Mouse (Mus musculus) granulocyte monocyte progenitor cell, adult 5-6 weeks (primary cell): ENCODE results near the gene Ctsf. TPM values are rescaled to one million over a fixed set of nuclear protein-coding genes. Genes with fewer than 3 reads are reported as not detected.
"Not testable (repeated sequence)": the region's sequence is repeated elsewhere in the genome, so short reads cannot be mapped to it uniquely, and the experiment has no call there.

ENCODE experiments used
- ATAC-seq: replicated peaks from 2 replicates; pipeline ENCODE4 v1.8.0; 2016; ENCODE audit warnings: mild to moderate bottlenecking, moderate TSS enrichment, inconsistent platforms; ENCODE audit not compliant: poor library complexity, severe bottlenecking
- total RNA-seq, 2 experiments: library from RNA; stranded (forward) in 1 of 2; stranded (reverse) in 1 of 2; fragments of 200-712, 200-1000 nt in 1 of 2; fragments of >200 nt in 1 of 2; fragmentation: Nextera tagmentation in 1 of 2; gene quantifications; 2 replicates each; pipeline ENCODE4 v1.2.3; 2014 to 2017

Ctsf gene
- total RNA-seq, 2 experiments from 2014 or later = 1.8 to 2.6 TPM

DNA sequence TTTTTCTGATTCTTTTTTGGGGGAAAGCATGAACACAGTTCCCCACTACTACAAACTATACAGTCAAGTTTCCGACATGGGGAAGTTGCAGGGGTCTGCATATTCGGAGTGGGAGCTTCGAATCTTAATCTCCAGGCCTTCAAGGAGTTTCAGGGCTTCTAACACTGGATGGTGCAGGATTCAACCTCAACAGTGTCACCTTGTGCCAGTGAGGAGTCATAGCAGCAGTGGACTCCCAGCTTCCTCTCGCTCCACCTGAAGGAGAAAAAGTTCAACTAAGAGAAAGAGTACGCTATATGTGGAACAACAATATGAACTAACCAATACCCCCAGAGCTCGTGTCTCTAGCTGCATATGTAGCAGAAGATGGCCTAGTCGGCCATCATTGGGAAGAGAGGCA lies 7.4 kb upstream of the Ctsf start:
- peak; percentile 46; the same call in 1 of the 2 replicates for ATAC-seq

DNA sequence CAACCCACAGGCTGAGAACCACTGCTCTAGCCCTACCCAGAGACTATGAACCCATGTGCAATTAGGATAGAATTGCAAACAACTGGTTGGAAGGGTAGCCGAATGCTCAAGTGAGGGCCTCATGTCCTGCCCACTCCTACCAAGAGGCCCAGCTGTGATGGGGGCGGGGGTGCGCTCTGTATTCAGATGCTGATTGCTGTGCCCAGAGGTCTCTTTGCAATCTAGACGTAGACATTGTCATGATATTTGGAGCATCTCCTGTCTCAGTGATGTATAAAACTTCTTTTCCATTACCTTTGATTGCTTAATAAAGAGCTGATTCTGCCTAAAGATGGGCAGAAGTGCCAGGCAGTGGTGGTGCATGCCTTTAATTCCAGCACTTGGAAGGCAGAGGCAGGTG lies 5.1 kb upstream of the Ctsf start:
- no peak for ATAC-seq

DNA sequence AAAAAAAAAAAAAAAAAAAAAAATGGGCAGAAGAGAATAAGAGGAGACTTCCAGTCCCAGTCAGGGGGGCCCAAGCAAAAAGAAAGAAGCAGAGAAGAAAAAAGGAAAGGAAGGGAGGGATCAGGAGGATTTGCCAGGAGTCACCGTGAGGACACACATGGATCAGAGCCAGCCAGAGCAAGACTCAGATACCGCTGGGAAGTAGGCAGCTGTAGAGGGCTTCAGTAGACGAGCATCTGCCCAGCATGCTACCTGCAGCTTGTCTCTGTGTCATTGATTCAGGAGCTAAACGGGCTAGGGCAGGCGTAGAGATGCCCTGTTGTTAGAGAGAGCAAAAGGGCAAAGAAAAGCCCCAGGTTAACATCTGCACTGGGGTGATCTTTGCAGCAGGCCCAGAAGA lies 4.6 kb upstream of the Ctsf start:
- ATAC-seq = no peak

DNA sequence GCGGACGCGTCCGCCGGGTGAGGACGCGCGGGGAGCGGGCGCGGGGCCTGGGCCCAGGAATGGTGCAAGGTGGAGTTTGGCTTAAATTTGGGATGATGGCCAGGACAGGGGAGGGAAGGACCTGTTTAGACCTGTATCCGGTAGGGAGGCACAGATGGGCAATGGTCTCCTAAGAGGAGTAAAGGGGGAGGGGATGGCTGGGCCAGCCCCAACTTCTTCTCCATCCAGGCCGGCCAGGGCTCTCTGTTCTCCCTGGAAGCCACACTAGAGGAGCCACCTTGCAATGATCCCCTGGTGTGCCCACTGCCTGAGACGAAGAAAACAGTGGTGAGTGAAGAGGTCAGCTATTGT lies 515 bp downstream of the Ctsf start:
- no peak for ATAC-seq

DNA sequence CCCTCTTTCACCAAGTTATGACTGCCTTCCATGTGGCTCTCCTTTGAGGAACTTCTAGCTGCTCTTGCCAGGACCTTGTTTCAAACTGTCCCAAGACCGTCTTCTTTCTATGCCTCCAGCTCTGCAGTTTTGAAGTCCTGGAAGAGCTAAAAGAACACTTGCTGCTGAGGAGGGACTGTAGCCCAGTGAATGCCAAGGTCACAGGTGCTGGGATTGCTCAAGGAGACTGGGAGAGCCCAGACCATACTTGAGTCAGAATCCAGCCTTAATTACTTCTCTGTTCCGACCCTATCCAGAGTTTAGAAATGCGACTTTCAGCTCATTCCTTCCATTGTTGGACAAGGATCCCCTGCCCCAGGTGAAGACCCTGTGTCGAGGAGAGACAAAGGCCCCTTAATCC lies 1.0 kb downstream of the Ctsf start:
- ATAC-seq = no peak

DNA sequence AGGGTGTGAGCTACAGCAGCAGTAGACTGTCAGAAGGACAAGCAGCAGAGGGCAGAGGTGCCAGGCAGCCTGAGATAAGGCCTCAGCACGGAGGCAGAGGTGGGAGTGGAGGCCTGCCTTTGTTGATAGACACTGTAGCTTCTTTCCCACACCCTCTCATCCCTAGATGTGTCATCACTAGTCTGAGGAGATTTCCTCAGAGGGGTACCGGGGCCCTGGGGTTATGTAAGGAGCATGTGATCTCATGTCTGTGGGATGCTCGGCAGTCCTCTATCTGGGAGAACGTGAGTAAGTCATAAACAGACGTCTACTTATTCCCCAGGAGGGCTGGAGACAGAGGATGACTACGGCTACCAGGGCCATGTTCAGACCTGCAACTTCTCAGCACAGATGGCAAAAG lies 4.2 kb downstream of the Ctsf start:
- ATAC-seq = no peak

DNA sequence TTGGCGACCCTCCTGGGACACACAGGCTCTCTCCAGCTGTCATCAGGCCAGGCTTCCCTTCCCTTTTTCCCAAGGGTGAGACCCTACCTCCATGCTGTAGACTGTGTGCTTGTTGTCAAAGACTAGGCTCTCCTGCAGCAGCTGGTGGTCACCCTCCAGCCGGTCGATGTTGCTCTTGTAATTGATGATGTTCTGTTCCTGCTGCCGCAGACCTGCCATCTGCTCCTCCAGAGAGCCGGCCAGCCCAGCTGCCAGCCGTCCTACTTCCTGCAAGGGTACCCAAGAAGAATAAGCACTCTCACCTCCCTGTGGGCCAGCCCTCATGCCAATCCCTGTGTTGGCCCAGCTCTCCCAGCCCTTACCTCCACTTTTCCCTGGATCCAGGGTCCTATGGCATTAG lies 8.1 kb downstream of the Ctsf start:
- ATAC-seq = no peak

DNA sequence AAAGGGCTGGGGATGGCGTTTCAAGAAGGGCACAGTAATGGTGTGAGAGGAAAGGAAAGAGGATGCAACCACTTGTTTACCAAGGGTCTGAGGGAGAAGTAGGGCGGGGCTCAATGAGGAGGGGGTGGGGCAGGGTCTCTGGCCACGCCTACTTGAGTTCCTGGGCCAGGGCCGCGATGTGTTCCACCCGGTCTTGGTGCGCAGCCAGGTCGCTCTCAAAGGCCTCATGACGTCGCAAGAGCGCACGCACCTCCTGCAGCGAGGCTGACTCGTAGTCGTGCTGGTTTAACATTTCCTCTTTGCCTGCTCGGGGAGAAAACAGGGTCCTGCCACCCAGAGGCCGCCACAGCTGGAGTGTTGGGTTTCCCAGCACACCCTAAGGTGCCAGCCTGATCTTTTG lies 10.2 kb downstream of the Ctsf start:
- peak; percentile 66 for ATAC-seq

DNA sequence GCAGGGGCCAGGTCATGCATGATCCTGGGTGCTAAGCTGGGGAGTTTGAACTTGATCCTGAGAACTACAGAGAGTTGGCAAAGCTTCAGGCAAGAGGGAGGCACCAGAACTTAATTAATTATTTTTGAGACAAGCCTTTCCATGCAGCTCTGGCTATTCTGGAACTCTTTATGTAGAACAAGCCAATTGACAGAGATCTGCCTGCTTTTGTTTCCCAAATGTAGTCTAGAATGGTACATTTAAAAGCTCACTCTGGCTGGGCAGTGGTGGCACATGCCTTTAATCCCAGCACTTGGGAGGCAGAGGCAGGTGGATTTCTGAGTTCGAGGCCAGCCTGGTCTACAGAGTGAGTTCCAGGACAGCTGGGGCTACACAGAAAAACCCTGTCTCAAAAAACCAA lies 19.7 kb downstream of the Ctsf start:
- ATAC-seq = not testable (repeated sequence)

DNA sequence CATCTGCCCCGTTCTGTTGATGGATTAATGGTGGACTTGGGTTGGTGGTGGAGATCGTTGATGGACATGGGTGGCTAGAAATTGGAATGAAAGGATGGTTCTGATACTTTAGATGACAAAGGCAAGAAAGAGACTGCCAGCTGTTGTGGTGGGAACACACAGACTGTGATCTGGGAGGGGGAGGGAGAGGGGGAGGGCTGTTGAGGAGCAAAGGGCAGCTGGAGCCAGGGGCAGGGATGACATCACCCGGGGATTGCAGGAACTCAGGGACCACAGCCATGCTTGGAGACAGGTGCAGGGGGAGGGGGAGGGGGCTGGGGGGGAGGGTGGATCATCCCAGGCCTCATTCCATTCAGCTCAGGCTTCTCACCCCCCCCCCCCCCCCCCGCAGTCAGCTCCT lies 21.3 kb downstream of the Ctsf start:
- ATAC-seq = no peak

DNA sequence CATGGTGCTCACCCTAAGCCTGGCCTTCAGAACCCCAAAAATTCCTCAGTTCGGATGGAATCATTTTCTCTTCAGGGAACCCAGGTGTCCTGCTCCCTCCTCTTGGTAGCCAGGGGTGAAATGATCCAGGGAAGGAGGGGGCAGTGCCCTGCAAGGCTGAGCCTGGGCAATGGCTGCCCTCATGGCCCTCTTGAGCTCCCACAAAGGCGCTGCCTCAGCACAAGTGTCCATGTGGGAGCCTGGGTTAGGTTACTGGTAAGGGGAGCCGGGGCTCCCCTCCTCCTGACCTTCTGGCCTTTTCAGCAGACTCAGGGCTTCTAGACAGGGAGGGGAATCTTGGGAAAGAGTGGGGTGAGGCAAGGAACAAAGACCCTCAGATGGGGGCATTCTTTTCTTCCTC lies 21.8 kb downstream of the Ctsf start:
- ATAC-seq = no peak

DNA sequence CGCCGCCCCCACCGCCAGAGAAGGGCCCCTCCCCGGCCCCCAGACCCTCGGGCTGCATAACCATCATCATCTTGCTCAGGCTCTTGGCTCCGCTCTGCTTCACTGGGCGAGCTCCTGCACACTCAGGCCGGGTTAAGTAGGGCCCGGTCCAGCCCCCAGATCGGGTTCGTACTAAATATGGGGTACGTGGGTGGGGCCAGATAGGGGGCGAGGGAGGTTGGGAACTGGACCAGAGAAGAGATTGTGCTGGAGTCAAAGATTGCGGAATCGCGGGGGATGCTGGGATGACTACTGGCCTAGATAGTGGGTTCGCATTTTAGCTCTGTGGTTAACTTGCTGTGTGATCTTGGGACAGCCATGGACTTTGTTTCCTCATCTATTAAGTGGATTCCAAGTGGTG lies 22.9 kb downstream of the Ctsf start, which contains the start of gene Actn3:
Gene Actn3 (minus strand): TSS at position 125 of the 400 bp plus-strand sequence.
- ATAC-seq = peak; percentile 15; the same call in 1 of the 2 replicates

DNA sequence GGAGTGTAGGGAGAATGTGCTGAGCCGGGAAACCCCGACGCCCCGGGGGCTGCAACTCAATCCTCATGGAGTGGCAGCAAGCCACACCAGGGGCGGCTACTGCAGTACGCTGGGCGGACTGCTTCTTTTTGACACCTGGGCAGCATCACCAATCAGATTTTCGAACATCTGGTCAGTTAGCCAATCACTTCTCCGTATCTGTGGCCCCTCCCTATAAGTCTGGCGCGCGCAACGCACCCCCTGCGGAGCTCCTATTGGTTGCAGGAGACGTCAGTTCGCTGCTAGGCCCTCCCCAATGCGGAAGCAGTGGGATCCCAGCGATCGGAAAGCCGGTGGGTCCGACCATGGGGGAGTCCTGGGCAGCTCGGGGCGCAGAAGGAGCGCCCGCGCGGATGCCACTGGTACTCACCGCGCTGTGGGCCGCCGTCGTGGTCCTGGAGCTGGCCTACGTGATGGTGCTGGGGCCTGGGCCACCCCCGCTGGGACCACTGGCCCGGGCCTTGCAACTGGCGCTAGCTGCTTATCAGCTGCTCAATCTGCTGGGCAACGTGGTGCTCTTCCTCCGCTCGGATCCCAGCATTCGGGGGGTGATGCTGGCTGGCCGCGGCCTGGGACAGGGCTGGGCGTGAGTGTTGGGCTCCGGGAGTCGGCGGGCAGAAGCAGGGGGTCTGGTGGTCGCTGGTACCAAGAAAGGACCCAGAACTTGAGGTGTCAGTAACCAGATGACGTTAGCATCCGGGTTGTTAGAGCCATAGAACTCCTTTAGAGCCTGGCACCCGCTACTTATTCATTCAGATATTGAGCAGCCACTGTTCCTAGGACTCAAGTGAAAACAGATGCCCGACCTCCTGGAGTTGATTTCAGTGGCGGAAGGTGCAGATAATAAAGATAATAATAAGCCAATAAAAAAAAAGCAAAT lies 23.7 kb downstream of the Ctsf start, which contains the start of gene Zdhhc24:
Gene Zdhhc24 (plus strand): TSS at position 264 of the 919 bp plus-strand sequence.
- ATAC-seq = peak; percentile 97

DNA sequence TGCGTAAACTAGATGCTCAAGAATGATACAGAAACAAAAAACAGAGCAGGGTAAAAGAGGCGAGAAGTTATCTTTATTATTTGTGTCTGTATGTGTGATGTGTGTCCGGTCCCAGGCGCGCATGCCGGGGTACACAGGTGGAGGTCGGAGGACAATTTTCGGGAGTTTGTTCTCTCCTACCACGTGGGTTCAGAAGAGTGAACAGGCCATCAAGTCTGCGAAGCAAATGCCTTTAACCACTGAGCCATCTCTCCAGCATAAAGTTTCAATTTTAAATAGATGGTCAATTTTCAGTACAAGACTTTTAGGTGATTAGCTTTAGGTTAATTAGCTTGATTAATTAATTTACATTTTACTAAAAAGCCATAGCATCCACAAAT lies 24.4 kb downstream of the Ctsf start:
- ATAC-seq = no peak

DNA sequence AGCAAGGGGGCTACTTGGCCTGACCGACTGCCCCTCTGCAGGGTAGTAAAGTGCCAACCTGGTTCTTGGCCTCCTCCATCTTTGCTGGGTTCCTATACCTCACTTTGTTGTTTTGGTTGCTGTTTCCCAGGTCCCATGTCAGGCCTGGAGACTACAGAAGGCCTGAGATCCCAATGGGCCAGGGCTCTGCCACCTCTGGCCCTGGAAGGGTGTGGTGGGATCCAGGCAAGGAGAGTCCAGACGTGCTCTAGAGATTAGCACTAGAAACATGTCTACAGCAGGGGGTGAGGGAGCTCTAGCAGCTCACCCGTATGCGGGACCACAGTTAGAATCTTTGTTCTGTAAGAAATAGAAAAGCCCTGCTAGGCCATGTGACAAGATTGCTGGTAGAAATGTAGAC lies 29.0 kb downstream of the Ctsf start:
- ATAC-seq = no peak

DNA sequence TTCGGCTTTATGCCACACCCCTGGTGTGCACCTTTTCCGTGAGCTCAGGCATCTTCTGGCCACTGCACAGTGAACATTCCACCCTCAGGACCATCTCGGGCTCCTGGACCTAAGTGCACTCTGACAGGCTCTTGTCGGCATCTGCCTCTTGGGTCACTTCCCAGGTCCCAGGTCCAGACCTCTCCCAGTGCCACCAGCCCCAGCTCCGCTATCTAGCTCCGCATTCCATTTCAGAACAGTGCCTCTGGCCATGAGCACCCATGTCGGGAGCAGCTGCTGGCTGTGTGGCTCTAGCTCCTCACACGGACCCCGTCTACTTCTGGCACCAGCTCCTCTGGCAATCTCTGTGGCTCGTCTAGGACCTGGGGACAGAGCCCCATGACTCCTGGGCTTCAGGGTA lies 34.9 kb downstream of the Ctsf start:
- no peak for ATAC-seq

DNA sequence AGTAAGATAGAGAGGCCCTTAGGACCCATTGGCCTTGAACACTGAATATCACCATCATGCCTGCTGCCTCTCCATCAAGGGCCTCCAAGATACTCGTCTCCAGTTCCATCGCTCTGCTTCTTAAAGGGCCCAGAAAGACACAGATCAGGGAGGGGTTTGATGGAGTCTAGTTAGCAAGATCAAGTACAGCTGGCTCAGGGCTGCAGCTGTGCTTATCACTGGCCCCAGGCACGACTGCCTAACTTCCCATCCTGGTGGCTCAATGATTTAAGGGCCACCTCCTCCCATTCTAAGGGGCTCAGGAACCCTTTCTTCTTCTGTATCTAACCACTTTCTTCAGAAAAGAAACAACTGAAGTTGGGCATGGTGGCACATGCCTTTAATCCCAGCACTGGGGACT lies 36.9 kb downstream of the Ctsf start:
- no peak for ATAC-seq

DNA sequence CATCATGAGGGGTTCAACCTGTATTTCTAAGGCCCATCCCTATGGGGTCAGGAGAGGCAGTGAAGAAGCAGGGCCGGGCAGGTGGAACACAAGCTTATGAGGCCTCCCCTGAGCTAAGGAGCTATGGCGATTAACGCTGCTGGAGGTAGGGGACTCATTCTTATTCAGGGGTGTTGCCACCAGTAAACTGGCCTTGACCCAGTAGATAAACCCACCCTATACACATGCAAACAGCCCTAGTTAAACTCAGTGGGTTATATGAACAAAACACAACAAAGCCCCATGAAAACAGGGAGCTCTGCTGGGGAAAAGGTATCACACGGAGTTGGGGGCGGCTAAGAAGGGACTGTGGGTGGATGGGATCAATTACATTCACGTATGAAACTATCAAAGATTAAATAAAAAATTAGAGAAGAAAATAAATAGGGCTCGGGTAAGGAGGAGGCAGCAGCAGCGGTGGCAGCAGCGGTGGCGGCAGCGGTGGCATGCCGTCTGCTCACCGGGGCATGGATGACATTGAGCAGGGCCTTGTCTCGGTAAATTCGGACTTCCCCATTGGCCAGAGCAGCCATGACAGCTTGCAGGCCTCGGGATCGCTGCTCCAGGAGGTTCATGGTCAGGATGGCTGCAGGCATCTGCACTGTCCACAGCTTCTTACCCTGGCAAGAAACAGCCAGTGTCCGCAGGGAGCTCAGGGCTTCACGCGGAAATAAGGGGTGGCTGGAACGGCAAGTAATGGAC lies 42.0 kb downstream of the Ctsf start:
- ATAC-seq = no peak

DNA sequence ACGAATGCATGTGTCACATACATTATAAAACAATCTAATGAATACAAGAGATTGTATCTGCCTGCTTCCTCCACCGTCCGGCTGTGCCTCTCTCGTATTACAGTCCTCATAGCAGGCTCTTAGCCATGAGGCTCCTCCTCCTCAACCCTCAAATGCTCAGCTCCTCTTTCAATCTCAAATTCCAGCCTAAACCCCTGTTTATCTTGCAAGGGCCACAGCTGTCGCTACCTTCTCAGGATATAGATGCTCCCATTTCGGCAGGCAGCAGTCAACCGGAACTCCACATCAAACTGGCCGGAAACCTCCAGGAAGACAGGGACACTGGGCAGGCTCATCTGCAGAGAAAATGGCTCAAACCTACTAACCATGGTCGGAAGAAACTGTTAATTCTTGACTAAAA lies 44.0 kb downstream of the Ctsf start:
- ATAC-seq = no peak

DNA sequence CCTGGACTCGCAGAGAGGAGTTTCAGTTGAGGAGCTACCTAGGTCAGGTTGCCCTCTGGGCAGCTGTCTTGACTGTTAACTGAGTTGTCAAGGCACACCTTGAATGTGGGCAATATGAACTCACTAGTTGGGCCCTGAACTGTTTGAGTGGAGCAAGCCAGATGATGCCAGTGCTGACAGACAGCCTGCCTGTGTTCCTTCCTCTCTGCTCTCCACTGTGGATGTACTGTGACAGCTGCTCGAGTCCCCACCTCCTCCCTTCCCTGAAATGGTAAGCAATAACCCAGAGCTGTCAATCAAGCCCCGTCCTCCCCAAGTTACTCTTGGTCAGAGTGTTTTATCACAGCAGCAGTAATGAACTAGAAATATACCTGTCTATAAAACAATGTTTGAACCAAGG lies 45.0 kb downstream of the Ctsf start:
- no peak for ATAC-seq

DNA sequence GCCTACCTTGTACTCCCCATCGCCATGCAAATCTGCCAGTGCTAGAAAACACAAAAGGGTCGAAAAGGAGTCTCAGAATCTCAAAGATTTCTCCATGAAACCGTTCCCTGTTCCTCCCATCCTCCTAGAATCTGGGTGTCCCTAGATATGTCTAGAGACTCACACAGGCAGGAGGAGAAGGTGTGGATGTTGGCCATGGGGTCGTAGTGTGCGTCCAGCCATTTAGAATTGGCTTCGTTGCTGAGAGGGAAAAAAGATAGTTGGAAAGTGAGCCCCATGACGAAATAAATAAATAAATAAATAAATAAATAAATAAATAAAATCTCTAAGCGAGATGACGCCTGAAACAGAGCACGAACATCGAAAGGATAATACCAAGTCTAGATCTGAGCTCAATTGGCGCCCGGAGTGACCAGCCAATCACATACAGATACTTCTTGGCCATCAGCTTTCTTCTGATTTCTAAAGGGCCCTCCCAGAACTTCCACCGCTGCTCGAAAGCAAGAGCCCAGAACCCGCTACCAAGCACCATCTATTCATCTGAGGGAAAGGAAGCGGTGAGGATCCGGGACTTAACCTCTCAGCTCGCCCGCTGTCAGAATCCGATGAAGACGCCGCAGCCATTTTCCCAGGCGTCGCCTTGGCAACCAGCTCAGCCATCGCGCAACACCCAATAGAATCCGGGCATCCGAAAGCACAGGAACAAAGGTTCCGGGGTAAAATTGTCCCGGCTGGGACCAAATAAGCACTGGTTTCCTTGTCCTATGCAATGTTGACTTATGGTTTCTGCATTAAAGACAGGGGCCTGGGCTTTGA lies 51.3 kb downstream of the Ctsf start, which contains the start of gene Bbs1:
Gene Bbs1 (minus strand): TSS at position 650 of the 816 bp plus-strand sequence.
- ATAC-seq = peak; percentile 79
